Mouse (Mus musculus) bone marrow, adult 2 months (tissue): ENCODE data around the gene Cdc42bpg.

Experiments
- CTCF ChIP-seq: fragments of 200-500 bp; IDR thresholded peaks from 2 replicates; pipeline ENCODE4 v1.5.1; 2011; ENCODE audit warnings: low read length, control low read depth; ENCODE audit not compliant: control insufficient read depth, insufficient read depth
- POLR2A ChIP-seq: fragments of 200-500 bp; IDR thresholded peaks from 2 replicates; pipeline ENCODE4 v1.6.1; 2011; ENCODE audit warnings: low read depth, mild to moderate bottlenecking, control low read depth, low read length, borderline replicate concordance; ENCODE audit not compliant: control insufficient read depth

DNA sequence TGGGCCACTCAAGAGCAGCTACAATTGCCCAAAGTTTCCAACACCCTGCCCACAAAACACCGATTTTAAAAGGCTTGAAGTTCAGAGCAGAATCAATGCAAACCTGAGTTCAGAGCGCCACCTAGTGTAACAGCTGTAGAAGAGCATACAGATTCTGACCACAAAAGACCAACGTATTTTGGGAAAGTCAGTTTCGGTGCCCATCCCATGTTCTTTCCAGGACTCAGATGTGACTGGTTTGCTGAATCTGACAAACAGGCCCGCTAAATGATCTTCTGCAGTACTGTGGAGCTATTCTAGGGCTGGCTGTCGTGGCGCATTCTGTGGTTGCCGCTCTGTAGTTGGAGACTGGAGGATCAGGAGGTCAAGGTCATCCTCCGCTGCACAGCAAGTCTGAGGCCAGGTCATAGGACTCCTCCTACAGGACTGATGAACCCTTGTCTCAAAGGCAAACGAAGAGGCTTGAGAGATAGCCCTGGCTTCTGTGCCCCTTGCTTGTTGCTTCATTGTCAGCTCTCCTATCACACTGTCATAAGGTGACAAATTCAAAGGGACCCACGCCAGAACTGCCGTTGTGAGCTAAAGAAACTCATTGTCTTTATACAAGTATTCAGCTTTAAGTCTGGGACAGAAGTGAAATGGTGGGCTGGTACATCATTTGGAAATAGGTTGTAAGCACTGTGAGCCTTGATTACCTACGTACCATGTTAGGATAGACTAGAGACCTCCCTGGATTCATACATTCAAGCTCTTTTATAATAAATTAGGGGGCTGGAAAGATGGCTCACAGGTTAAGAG is 25.7 kb downstream of the Cdc42bpg start:
- TF ChIP-seq POLR2A (no peak), CTCF (peak; percentile 37)
